Mouse (Mus musculus): Measurements from ENCODE around the gene Xlr4b. TPM values are rescaled to one million over a fixed set of nuclear protein-coding genes. Genes with fewer than 3 reads are reported as not detected.

Gene Xlr4b
- polyA plus RNA-seq, 1 experiment from 2014 or later: 0.96 TPM

Other genes starting within 250 kb of the Xlr4b start
- gene Zfp185, start 227.0 kb upstream of the Xlr4b start, polyA plus RNA-seq (2015; fragmentation: Nextera tagmentation; extraction: Ambion mirVana): 3.5 and 4.5 TPM in 2 replicates
- 0.10 TPM in 1 of 2 replicates, not detected in the other for gene Pnma5, start 177.2 kb upstream of the Xlr4b start, polyA plus RNA-seq (2015; fragmentation: Nextera tagmentation; extraction: Ambion mirVana)
- gene Pnma3, start 149.5 kb upstream of the Xlr4b start, polyA plus RNA-seq (2015; fragmentation: Nextera tagmentation; extraction: Ambion mirVana): 0.06 TPM in 1 of 2 replicates, not detected in the other
- 0.79 and 2.0 TPM in 2 replicates for gene Xlr4a, start 131.9 kb upstream of the Xlr4b start, polyA plus RNA-seq (2015; fragmentation: Nextera tagmentation; extraction: Ambion mirVana)
- gene Xlr3a, start 117.2 kb upstream of the Xlr4b start, polyA plus RNA-seq (2015; fragmentation: Nextera tagmentation; extraction: Ambion mirVana): 1.8 and 1.9 TPM in 2 replicates
- not detected in 2 replicates for gene Gm14685, start 97.3 kb upstream of the Xlr4b start, polyA plus RNA-seq (2015; fragmentation: Nextera tagmentation; extraction: Ambion mirVana)
- gene Xlr5b, start 65.5 kb upstream of the Xlr4b start, polyA plus RNA-seq (2015; fragmentation: Nextera tagmentation; extraction: Ambion mirVana): not detected in 2 replicates
- 0.08 TPM in 1 of 2 replicates, not detected in the other for gene DXBay18, start 64.9 kb upstream of the Xlr4b start, polyA plus RNA-seq (2015; fragmentation: Nextera tagmentation; extraction: Ambion mirVana)
- gene Spin2d, start 37.3 kb upstream of the Xlr4b start, polyA plus RNA-seq (2015; fragmentation: Nextera tagmentation; extraction: Ambion mirVana): not detected in 2 replicates
- gene Xlr3b, start 22.1 kb upstream of the Xlr4b start, polyA plus RNA-seq (2015; fragmentation: Nextera tagmentation; extraction: Ambion mirVana): 6.0 and 6.8 TPM in 2 replicates
- gene F8a, start 14.0 kb downstream of the Xlr4b start, polyA plus RNA-seq (2015; fragmentation: Nextera tagmentation; extraction: Ambion mirVana): 9.2 and 11.6 TPM in 2 replicates
- 0.14 and 0.79 TPM in 2 replicates for gene Xlr4c, start 28.8 kb downstream of the Xlr4b start, polyA plus RNA-seq (2015; fragmentation: Nextera tagmentation; extraction: Ambion mirVana)
- gene Xlr3c, start 51.1 kb downstream of the Xlr4b start, polyA plus RNA-seq (2015; fragmentation: Nextera tagmentation; extraction: Ambion mirVana): not detected in 2 replicates
- gene Xlr5a, start 78.6 kb downstream of the Xlr4b start, polyA plus RNA-seq (2015; fragmentation: Nextera tagmentation; extraction: Ambion mirVana): not detected in 2 replicates
- gene Xlr5c, start 78.6 kb downstream of the Xlr4b start, polyA plus RNA-seq (2015; fragmentation: Nextera tagmentation; extraction: Ambion mirVana): not detected in 2 replicates
- not detected in 2 replicates for gene Gm45015, start 122.5 kb downstream of the Xlr4b start, polyA plus RNA-seq (2015; fragmentation: Nextera tagmentation; extraction: Ambion mirVana)
- 8.3 and 11.4 TPM in 2 replicates for gene Zfp275, start 128.3 kb downstream of the Xlr4b start, polyA plus RNA-seq (2015; fragmentation: Nextera tagmentation; extraction: Ambion mirVana)
- gene Gm18336, start 184.4 kb downstream of the Xlr4b start, polyA plus RNA-seq (2015; fragmentation: Nextera tagmentation; extraction: Ambion mirVana): not detected in 2 replicates
- not detected in 2 replicates for gene Zfp92, start 196.8 kb downstream of the Xlr4b start, polyA plus RNA-seq (2015; fragmentation: Nextera tagmentation; extraction: Ambion mirVana)
- gene Trex2, start 221.0 kb downstream of the Xlr4b start, polyA plus RNA-seq (2015; fragmentation: Nextera tagmentation; extraction: Ambion mirVana): not detected in 2 replicates
- 40.3 and 41.3 TPM in 2 replicates for gene Haus7, start 244.7 kb downstream of the Xlr4b start, polyA plus RNA-seq (2015; fragmentation: Nextera tagmentation; extraction: Ambion mirVana)

All from heart, embryonic 15.5 days (tissue).